ENCODE assay signal across 27 mouse cellular contexts in the genomic region with DNA sequence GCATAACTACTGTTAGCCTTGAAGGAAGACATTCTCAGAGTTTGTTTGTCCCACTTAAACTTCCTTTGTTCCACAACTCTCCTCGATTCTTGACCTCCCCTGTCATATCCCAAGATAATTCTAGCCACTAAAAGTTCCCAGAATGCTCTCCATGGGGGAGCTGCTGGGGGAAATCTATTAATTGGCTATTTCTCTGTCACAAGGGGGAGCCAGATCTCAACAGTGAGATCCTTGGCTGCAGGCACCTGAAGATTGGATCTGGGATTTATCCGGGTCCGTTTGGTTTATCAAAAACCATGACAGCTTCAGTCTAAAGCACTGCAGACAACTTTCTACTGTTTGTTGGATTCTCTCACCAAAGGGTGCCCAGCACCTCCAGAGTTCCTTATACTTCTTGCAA. TPM values are rescaled to one million over a fixed set of nuclear protein-coding genes. Genes with fewer than 3 reads are reported as not detected.
DNase-seq lines count a peak whose midpoint lies in the region; ATAC-seq and TF ChIP-seq lines count a peak whose summit lies in the region.
"Had no signal": no experiment of that assay in that cellular context is flagged by ENCODE, and none has a peak within 500 bp of the region (broad histone marks: within the 10 kb centered on the region; RNA-seq: fewer than 3 reads in every experiment).

No protein-coding gene starts in this region.

- no peaks in the 10 kb centered on the region for H3K36me3 ChIP-seq in kidney, postnatal 0 days (ENCODE audit: insufficient read depth, low read length)
- H3K36me3 ChIP-seq in kidney, embryonic 15.5 days, result no peaks in the 10 kb centered on the region
- H3K36me3 ChIP-seq in CH12.LX (replicated peaks in 1 of 2; ENCODE audit: control insufficient read depth in 1 of 2, insufficient read depth in 1 of 2, low read length in 1 of 2), result no peaks in the 10 kb centered on the region
- H3K36me3 ChIP-seq in hindbrain, postnatal 0 days (ENCODE audit: insufficient read depth, low read length), result no peaks in the 10 kb centered on the region
- H3K36me3 ChIP-seq: embryonic facial prominence, embryonic 13.5 days; hindbrain, embryonic 13.5 days; liver, embryonic 12.5 days; lung, embryonic 15.5 days; midbrain, embryonic 15.5 days had no signal

- peak; percentile 8 for DNase-seq in kidney, postnatal 0 days (ENCODE audit: low spot score)
- DNase-seq in 416B (ENCODE audit: low read depth) (peak; percentile 9), CH12.LX (ENCODE audit: extremely low read depth) (no peak), ZHBTc4 (ENCODE audit: low read depth, low spot score) (peak; percentile 35)
- no peak for DNase-seq in frontal cortex, postnatal 36 days (ENCODE audit: low spot score in 2 of 2)
- DNase-seq in hindbrain, postnatal 0 days (ENCODE audit: low spot score), result no peak
- DNase-seq: adrenal gland, postnatal 10 days; cerebellum, adult 2 months; kidney, adult 18-20 months; right cerebral cortex, postnatal 14 days; thymus, postnatal 4 days had no signal

- no peak overlapping the region for H3K4me3 ChIP-seq in kidney, postnatal 0 days (replicated peaks; ENCODE audit: low read depth, low read length)
- H3K4me3 ChIP-seq in kidney, embryonic 15.5 days (replicated peaks), result no peak overlapping the region
- H3K4me3 ChIP-seq in CH12.LX (replicated peaks in 1 of 3; ENCODE audit: low read depth in 2 of 3, low read length in 2 of 3, poor library complexity in 1 of 3), result no peak overlapping the region
- no peak overlapping the region for H3K4me3 ChIP-seq in hindbrain, postnatal 0 days (ENCODE audit: low read length)
- H3K4me3 ChIP-seq: embryonic facial prominence, embryonic 13.5 days; hindbrain, embryonic 13.5 days; liver, embryonic 12.5 days; lung, embryonic 15.5 days; midbrain, embryonic 15.5 days had no signal

- no peaks in the 10 kb centered on the region for H3K27me3 ChIP-seq in kidney, postnatal 0 days (ENCODE audit: insufficient read depth, low read length)
- H3K27me3 ChIP-seq in kidney, embryonic 15.5 days, result no peaks in the 10 kb centered on the region
- peaks cover 15% of the 10 kb centered on the region for H3K27me3 ChIP-seq in CH12.LX (replicated peaks)
- H3K27me3 ChIP-seq in hindbrain, postnatal 0 days (ENCODE audit: insufficient read depth, low read length), result no peaks in the 10 kb centered on the region
- H3K27me3 ChIP-seq: embryonic facial prominence, embryonic 13.5 days; hindbrain, embryonic 13.5 days; liver, embryonic 12.5 days; lung, embryonic 15.5 days; midbrain, embryonic 15.5 days had no signal

- H3K9ac ChIP-seq in kidney, postnatal 0 days (ENCODE audit: low read depth, low read length), result no peak overlapping the region
- H3K9ac ChIP-seq in kidney, embryonic 15.5 days, result no peak overlapping the region
- H3K9ac ChIP-seq in CH12.LX (ENCODE audit: insufficient read depth, low read depth), result no peak overlapping the region
- no peak overlapping the region for H3K9ac ChIP-seq in hindbrain, postnatal 0 days (replicated peaks; ENCODE audit: low read length)
- H3K9ac ChIP-seq: embryonic facial prominence, embryonic 13.5 days; hindbrain, embryonic 13.5 days; liver, embryonic 12.5 days; lung, embryonic 15.5 days; midbrain, embryonic 15.5 days had no signal

- H3K4me2 ChIP-seq in kidney, postnatal 0 days (ENCODE audit: low read length), result no peak overlapping the region
- no peak overlapping the region for H3K4me2 ChIP-seq in kidney, embryonic 15.5 days
- no peak overlapping the region for H3K4me2 ChIP-seq in CH12.LX (ENCODE audit: insufficient read depth, low read depth, poor library complexity, severe bottlenecking)
- no peak overlapping the region for H3K4me2 ChIP-seq in hindbrain, postnatal 0 days (ENCODE audit: low read depth, low read length)
- H3K4me2 ChIP-seq: embryonic facial prominence, embryonic 13.5 days; hindbrain, embryonic 13.5 days; liver, embryonic 12.5 days; lung, embryonic 15.5 days; midbrain, embryonic 15.5 days had no signal

- TF ChIP-seq POLR2A in CH12.LX (IDR thresholded peaks at IDR 0.05; ENCODE audit: low read depth, low read length), result no peak

- TF ChIP-seq EP300 in CH12.LX (IDR thresholded peaks at IDR 0.05; ENCODE audit: low read length), result no peak

- H3K9me3 ChIP-seq in kidney, postnatal 0 days (replicated peaks; ENCODE audit: low read length), result no peaks in the 10 kb centered on the region
- no peaks in the 10 kb centered on the region for H3K9me3 ChIP-seq in kidney, embryonic 15.5 days (replicated peaks)
- no peaks in the 10 kb centered on the region for H3K9me3 ChIP-seq in CH12.LX (replicated peaks; ENCODE audit: low read length)
- H3K9me3 ChIP-seq in hindbrain, postnatal 0 days (ENCODE audit: low read length), result peaks cover 2% of the 10 kb centered on the region; the same call in 1 of the 2 replicates
- H3K9me3 ChIP-seq: lung, embryonic 15.5 days; midbrain, embryonic 15.5 days had no signal

- peak; percentile 59 for TF ChIP-seq RAD21 in CH12.LX (IDR thresholded peaks at IDR 0.05; ENCODE audit: low read depth, low read length)

- WGBS in kidney, postnatal 0 days, result 65% methylated on average over 3 of the region's 3 CpGs
- 62% methylated on average over 3 of the region's 3 CpGs for whole genome bisulfite sequencing in kidney, embryonic 15.5 days
- 65% methylated on average over 3 of the region's 3 CpGs for WGBS in hindbrain, postnatal 0 days

- no peaks in the 10 kb centered on the region for H3K4me1 ChIP-seq in kidney, postnatal 0 days (replicated peaks; ENCODE audit: insufficient read depth, low read length)
- H3K4me1 ChIP-seq in kidney, embryonic 15.5 days, result no peaks in the 10 kb centered on the region
- H3K4me1 ChIP-seq in CH12.LX (ENCODE audit: control insufficient read depth in 1 of 2, insufficient read depth in 2 of 2), result no peaks in the 10 kb centered on the region
- no peaks in the 10 kb centered on the region for H3K4me1 ChIP-seq in hindbrain, postnatal 0 days (ENCODE audit: insufficient read depth, low read length)
- H3K4me1 ChIP-seq: embryonic facial prominence, embryonic 13.5 days; hindbrain, embryonic 13.5 days; liver, embryonic 12.5 days; lung, embryonic 15.5 days; midbrain, embryonic 15.5 days had no signal

- TF ChIP-seq CTCF in kidney, postnatal 0 days (IDR thresholded peaks at IDR 0.05; ENCODE audit: low read depth), result peak; percentile 32; the same call in 1 of the 2 replicates
- peak in 1 of 2 experiments; percentile 58; a peak in 2 of 4 replicates for TF ChIP-seq CTCF in CH12.LX (conservative IDR thresholded peaks at IDR 0.05 in 1 of 2, IDR thresholded peaks at IDR 0.05 in 1 of 2; ENCODE audit: low read depth in 2 of 2, low read length in 2 of 2)
- TF ChIP-seq CTCF in hindbrain, postnatal 0 days (IDR thresholded peaks at IDR 0.05; ENCODE audit: low read depth), result no peak

- no peak overlapping the region for H3K27ac ChIP-seq in kidney, postnatal 0 days
- H3K27ac ChIP-seq in kidney, embryonic 15.5 days, result no peak overlapping the region
- no peak overlapping the region for H3K27ac ChIP-seq in CH12.LX (ENCODE audit: insufficient read depth, low read depth)
- H3K27ac ChIP-seq in hindbrain, postnatal 0 days, result no peak overlapping the region
- H3K27ac ChIP-seq: embryonic facial prominence, embryonic 13.5 days; hindbrain, embryonic 13.5 days; liver, embryonic 12.5 days; lung, embryonic 15.5 days; midbrain, embryonic 15.5 days had no signal

- in situ Hi-C loops in CH12.LX (cut with MboI; ENCODE audit: low pct_ligation_motif_present, low pct_unique_long_range_greater_than_20kb, low sequenced_read_pairs), result no loop called here

- H3K79me2 ChIP-seq in CH12.LX (replicated peaks; ENCODE audit: control insufficient read depth, extremely low read depth, insufficient read depth, poor library complexity, severe bottlenecking), result no peaks in the 10 kb centered on the region

- dilution Hi-C loops in CH12.LX (cut with MboI; ENCODE audit: extremely low pct_ligation_motif_present, extremely low pct_unique_long_range_greater_than_20kb, low sequenced_read_pairs), result no loop called here

- ATAC-seq in kidney, postnatal 0 days (replicated peaks; ENCODE audit: low FRiP score, low read depth), result no peak
- ATAC-seq in kidney, embryonic 15.5 days (replicated peaks; ENCODE audit: low FRiP score), result no peak
- ATAC-seq in hindbrain, postnatal 0 days, result no peak
- ATAC-seq: forebrain, embryonic 16.5 days; liver, embryonic 12.5 days; midbrain, embryonic 15.5 days had no signal

TF ChIP-seq in CH12.LX, 34 proteins besides CTCF, POLR2A, EP300 and RAD21:
- TF ChIP-seq SMC3 (IDR thresholded peaks at IDR 0.05; ENCODE audit: low read depth, low read length) (peak; percentile 36), SIN3A (IDR thresholded peaks at IDR 0.05; ENCODE audit: low read length) (no peak)

RNA-seq across cellular contexts. Expression of gene 4932415D10Rik, which starts 3.8 kb away (rescaled TPM):
- not detected in 2 replicates for polyA plus RNA-seq in kidney, postnatal 0 days (2015; fragmentation: Nextera tagmentation; extraction: Ambion mirVana)
- not detected in 2 replicates for polyA plus RNA-seq in kidney, embryonic 15.5 days (2015; fragmentation: Nextera tagmentation; extraction: Ambion mirVana)
- total RNA-seq in CH12.LX (2012; rRNA removed) (under 0.01 TPM in 1 of 2 replicates, not detected in the other), CH12.LX (2014; rRNA removed) (0.03 TPM in 1 of 2 replicates, not detected in the other)
- 0.08 TPM in 1 of 2 replicates, not detected in the other for polyA plus RNA-seq in CH12.LX (2012; ENCODE audit: insufficient read length, low read depth)
- 0.07 TPM in 1 of 2 replicates, not detected in the other for total RNA-seq in hindbrain, postnatal 0 days (2014; rRNA removed)
- not detected in 2 replicates for polyA plus RNA-seq in hindbrain, postnatal 0 days (2015; fragmentation: Nextera tagmentation; extraction: Ambion mirVana)
- total RNA-seq: adrenal gland, postnatal 10 days; gastrocnemius, adult 18-20 months; granulocyte monocyte progenitor cell, adult 5-6 weeks; heart, postnatal 10 days; left cerebral cortex, adult 18-20 months; megakaryocyte, adult 5-6 weeks had no signal
- polyA plus RNA-seq: cerebellum, adult 2 months; cortical plate, adult 2 months; embryonic facial prominence, embryonic 13.5 days; forebrain, embryonic 16.5 days; hindbrain, embryonic 13.5 days; large intestine, adult 2 months; limb, embryonic 11.5 days; liver, embryonic 12.5 days; lung, embryonic 15.5 days; midbrain, embryonic 15.5 days; stomach, embryonic 16.5 days had no signal

RNA-seq across cellular contexts. Expression of gene Gm4924, which starts 33.9 kb away (rescaled TPM):
- polyA plus RNA-seq in kidney, postnatal 0 days (2015; fragmentation: Nextera tagmentation; extraction: Ambion mirVana), result 6.7 and 8.4 TPM in 2 replicates
- polyA plus RNA-seq in kidney, embryonic 15.5 days (2015; fragmentation: Nextera tagmentation; extraction: Ambion mirVana), result 11.6 and 12.2 TPM in 2 replicates
- total RNA-seq in CH12.LX (2012; rRNA removed) (7.6 and 9.2 TPM in 2 replicates), CH12.LX (2014; rRNA removed) (10.8 and 15.3 TPM in 2 replicates)
- polyA plus RNA-seq in CH12.LX (2012; ENCODE audit: insufficient read length, low read depth), result 4.9 and 5.7 TPM in 2 replicates
- 2.0 and 3.3 TPM in 2 replicates for total RNA-seq in hindbrain, postnatal 0 days (2014; rRNA removed)
- 12.9 and 13.5 TPM in 2 replicates for polyA plus RNA-seq in hindbrain, postnatal 0 days (2015; fragmentation: Nextera tagmentation; extraction: Ambion mirVana)

Comparison
In these comparisons a context has a peak if more than half of its experiments do, and no peak if none do; other contexts are left out.
1. DNase-seq: peak in kidney, postnatal 0 days (single experiment), 416B (single experiment) and ZHBTc4 (single experiment); none in CH12.LX (single experiment), frontal cortex, postnatal 36 days (0 of 2) and hindbrain, postnatal 0 days (single experiment).